Mouse (Mus musculus): ENCODE measurements around the gene Mtif3. TPM values are rescaled to one million over a fixed set of nuclear protein-coding genes. Genes with fewer than 3 reads are reported as not detected.
"Not testable (repeated sequence)": the region's sequence is repeated elsewhere in the genome, so short reads cannot be mapped to it uniquely, and the experiment has no call there.

Mtif3 gene
- total RNA-seq, 2 experiments from 2014 or later: 18.6 to 19.6 TPM

DNA sequence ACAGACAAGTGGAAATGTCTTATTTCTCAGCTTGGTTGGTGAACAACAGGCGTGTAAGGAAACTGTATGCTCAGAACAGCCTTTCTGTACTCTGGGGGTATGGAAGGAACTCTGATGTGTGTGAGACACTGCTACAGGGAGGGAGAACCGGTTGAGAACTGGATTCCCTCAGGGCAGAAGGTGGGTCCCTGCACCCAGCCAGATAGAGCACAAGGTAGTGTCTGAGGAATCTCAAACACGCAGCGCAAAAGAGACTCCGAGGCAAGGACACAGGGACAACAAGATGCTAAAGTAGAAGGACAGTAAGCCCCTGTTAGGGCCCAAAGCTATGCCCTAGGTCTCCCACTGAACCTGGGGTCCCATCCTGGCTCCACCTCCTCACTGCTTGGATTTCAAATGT lies 36.9 kb downstream of the Mtif3 start:
- no peak for DNase-seq (ENCODE audit: extremely low spot score in 1 of 2, low spot score in 2 of 2)
- intact Hi-C loops (cut with DNase I): no loop called here

- DNase-seq (ENCODE audit: extremely low spot score in 1 of 2, low spot score in 2 of 2): no peak
- intact Hi-C loops (cut with DNase I): no loop called here
Observed at GRCm38 (mm10) chr5:146923547-146923946, 40.1 kb downstream of the Mtif3 start.

GRCm38 (mm10) chr5:146921224-146921623 lies 42.4 kb downstream of the Mtif3 start:
- intact Hi-C loops (cut with DNase I): no loop called here
- no peak for DNase-seq (ENCODE audit: extremely low spot score in 1 of 2, low spot score in 2 of 2)

- intact Hi-C loops (cut with DNase I): no loop called here
- no peak for DNase-seq (ENCODE audit: extremely low spot score in 1 of 2, low spot score in 2 of 2)
Observed at GRCm38 (mm10) chr5:146920314-146921161, 43.1 kb downstream of the Mtif3 start.

- intact Hi-C loops (cut with DNase I): no loop called here
- DNase-seq (ENCODE audit: extremely low spot score in 1 of 2, low spot score in 2 of 2): no peak
Observed at GRCm38 (mm10) chr5:146919874-146920273, 43.7 kb downstream of the Mtif3 start.

- DNase-seq (ENCODE audit: extremely low spot score in 1 of 2, low spot score in 2 of 2); intact Hi-C loops (cut with DNase I): not testable (repeated sequence)
Observed at GRCm38 (mm10) chr5:146917357-146917756, 46.2 kb downstream of the Mtif3 start.

DNA sequence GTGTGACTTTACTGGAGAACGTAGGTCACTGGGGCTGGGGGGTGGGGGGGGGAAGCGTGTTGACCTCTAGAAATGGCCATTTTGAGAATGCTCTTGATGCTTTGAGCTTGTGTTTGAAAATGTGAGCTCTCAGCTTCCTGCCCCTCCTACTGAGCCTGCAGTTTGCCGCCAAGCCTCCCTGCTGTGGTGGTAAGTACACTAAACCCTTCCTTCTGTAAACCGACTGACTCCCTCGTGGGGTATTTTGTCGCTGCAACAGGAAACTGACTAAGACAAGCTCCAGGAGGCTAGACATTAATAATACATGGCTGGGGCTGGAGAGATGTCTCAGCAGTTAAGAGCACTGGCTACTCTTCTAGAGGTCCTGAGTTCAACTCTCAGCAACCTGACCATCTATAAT lies 46.8 kb downstream of the Mtif3 start:
- peak in 1 of 2 experiments; percentile 54 for DNase-seq (ENCODE audit: extremely low spot score in 1 of 2, low spot score in 2 of 2)
- intact Hi-C loops (cut with DNase I): no loop called here

DNA sequence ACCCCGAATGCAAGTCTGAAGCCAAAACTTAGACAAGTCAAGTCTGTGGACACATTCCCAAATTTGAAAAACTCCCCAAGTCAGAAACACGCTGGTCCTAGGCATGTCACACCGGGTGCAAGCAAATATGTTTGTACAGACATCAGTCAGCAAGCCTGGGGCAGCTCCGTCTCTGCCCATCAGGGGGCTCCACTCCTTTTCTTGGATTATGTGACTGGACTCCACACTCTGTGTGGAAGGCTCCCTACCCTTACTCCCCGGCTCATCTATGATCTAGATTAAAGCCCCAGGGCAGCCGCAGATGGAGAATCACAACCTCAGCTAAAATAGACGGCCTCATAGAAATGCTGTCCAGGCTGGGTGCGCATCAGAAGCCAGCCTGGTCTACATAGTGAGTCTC lies 47.3 kb downstream of the Mtif3 start:
- no peak for DNase-seq (ENCODE audit: extremely low spot score in 1 of 2, low spot score in 2 of 2)
- intact Hi-C loops (cut with DNase I): no loop called here

DNA sequence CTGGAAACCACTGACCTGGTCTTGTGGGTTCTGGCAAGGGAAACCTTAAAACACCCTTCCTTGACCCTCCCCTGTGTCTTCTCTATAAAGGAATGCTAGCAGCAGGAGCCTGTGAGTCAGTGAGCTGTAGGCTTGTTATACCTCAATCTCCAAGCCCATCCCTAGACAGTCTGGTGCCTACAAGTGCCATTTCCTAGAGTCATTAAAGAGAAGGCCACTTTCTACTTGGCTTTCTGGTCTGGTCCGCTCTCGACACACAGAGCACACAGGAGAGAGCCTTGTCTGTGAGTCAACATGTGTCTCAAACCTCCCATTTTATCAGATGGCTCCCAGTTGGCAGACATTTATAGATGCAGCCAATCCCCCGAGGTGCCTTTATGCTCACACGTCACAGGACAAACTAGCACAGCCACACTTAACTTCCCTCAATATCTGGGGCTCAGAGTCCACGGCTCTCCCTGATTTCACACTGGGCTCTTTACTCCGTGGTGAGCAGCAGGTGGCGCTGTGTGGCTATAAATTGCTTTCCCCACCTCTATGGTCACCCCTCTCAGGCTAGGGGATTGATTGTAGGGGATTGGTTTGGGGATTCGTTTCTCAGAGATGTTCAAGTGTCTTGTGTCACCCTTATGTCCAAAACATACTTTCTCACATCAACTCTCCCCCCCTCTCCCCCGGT lies 49.4 kb downstream of the Mtif3 start:
- intact Hi-C loops (cut with DNase I): loop anchor here (2.0 kb wide), 2 partner anchors 313 to 405 kb away; no protein-coding TSS in a partner anchor
- DNase-seq (ENCODE audit: extremely low spot score in 1 of 2, low spot score in 2 of 2): peak in 1 of 2 experiments; percentile 72

GRCm38 (mm10) chr5:146913355-146913754 lies 50.2 kb downstream of the Mtif3 start:
- intact Hi-C loops (cut with DNase I): no loop called here
- no peak for DNase-seq (ENCODE audit: extremely low spot score in 1 of 2, low spot score in 2 of 2)

DNA sequence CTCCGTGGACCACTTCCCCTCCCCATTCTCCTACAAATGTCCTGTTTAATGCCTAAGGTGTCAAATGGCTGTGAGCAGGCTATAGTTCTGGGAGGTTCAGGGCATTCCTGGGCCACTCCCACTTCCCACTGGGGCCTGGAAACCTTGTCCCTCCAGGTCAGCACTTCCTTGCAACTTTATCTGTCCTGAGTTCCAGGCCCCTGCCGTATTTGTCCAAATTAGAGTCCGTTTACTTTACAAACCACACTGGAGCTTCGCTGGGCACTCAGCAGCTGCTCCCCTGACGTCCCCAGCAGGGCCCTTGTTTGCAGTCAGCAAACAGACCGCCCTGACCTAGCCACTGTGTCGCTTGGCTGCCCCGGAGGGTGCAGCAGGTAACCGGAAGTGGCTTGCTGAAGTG lies 51.4 kb downstream of the Mtif3 start:
- intact Hi-C loops (cut with DNase I): no loop called here
- no peak for DNase-seq (ENCODE audit: extremely low spot score in 1 of 2, low spot score in 2 of 2)

DNA sequence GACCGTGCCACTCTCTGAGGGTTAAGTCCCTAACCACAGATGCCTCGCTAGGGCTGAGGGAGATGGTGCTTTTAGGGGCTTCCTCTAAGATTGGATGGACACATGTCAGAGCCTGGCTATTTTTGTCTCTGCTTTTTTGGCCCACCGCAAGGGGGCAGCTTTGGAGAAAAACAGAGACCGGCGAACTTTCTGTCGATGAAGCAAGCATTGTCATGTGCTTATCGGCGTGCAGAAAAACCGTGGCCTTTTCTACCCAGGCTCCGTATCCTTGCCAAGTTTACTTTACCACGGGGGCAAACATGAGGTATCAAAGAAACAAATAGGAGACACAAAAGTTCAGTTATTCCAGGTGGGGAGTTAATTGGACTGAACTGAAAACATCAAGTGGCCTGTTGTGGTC lies 55.0 kb downstream of the Mtif3 start:
- DNase-seq (ENCODE audit: extremely low spot score in 1 of 2, low spot score in 2 of 2): no peak
- intact Hi-C loops (cut with DNase I): no loop called here

DNA sequence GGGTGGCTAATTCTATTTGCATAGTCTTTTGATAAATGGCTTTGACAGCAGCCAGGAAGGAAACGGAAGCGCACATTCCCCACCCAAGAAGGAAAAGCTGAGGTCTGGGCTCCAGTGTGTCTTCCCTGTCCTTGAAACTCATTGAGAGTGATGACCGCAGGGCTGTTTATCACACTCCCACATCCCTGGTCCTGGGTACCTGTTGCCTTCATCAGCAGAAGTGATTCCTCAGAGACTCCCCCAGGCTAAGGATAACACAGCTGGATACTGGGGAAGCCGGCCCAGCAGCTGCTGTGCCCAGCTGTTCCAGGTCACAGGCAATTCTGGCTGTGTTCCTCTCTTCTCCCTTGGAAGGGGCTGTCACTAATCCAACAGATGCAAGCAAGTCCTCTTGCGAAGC lies 56.1 kb downstream of the Mtif3 start:
- no peak for DNase-seq (ENCODE audit: extremely low spot score in 1 of 2, low spot score in 2 of 2)
- intact Hi-C loops (cut with DNase I): loop anchor here (2.0 kb wide), 1 partner anchor 411 kb away; no protein-coding TSS in a partner anchor

DNA sequence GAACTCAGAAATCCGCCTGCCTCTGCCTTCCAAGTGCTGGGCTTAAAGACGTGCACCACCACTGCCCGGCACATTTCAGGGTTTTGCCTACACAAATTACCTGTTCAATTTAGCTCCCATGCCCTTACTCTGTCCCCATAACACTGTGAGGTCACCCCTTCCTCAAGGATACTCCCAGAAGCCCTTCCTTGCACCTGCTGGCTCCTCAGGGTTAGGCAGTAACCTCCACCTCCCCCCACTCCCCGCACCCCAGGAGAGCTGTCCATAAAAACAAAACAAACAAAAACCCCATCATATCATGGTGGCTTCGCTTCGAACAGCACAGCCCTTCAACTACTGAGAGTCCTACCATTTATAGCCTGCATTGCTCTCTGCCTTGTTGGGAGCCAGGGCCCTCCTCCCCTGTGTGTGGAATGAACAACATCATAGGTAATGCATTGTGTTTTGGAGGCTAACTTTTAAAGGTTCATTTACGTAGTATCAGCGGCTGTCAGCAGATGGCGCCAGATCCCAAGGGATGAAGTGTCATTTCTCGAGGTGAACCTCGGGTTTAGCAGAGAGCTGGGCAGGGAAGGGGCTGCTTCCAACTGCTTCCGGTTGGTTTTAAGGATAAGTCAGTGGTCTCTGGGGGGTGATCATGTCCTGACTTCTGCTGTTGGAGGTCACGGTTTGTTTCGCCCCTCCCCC lies 58.0 kb downstream of the Mtif3 start:
- peak; percentile 58 to 75 for DNase-seq (ENCODE audit: extremely low spot score in 1 of 2, low spot score in 2 of 2)
- intact Hi-C loops (cut with DNase I): loop anchor here (2.0 kb wide), 1 partner anchor 413 kb away; no protein-coding TSS in a partner anchor

- intact Hi-C loops (cut with DNase I): loop anchor here (1.0 kb wide), 1 partner anchor 198 kb away; no protein-coding TSS in a partner anchor
- DNase-seq (ENCODE audit: extremely low spot score in 1 of 2, low spot score in 2 of 2): peak; percentile 74 to 77
Observed at GRCm38 (mm10) chr5:146904404-146904803, 59.2 kb downstream of the Mtif3 start.

Other genes starting within 250 kb of the Mtif3 start
- gene Usp12, start 168.8 kb downstream of the Mtif3 start, total RNA-seq (2021): 10 to 100 TPM; 55.8 to 59.0 TPM
- gene Rpl21, start 130.9 kb downstream of the Mtif3 start, total RNA-seq (2021): 100 to 1,000 TPM; 183 to 190 TPM
- gene Rasl11a, start 118.7 kb downstream of the Mtif3 start, total RNA-seq (2021): 10 to 100 TPM in 1 of 2 experiments, 1 to 10 TPM in 1; 9.2 to 12.2 TPM
- gene Gtf3a, start 15.1 kb downstream of the Mtif3 start, total RNA-seq (2021): 10 to 100 TPM; 31.0 to 32.9 TPM
- 1 to 10 TPM; 5.6 to 6.2 TPM for gene Lnx2, start 112.8 kb upstream of the Mtif3 start, total RNA-seq (2021)
- 10 to 100 TPM; 82.2 to 88.3 TPM for gene Polr1d, start 113.2 kb upstream of the Mtif3 start, total RNA-seq (2021)
- under 1 TPM; 0.59 to 0.88 TPM for gene Gsx1, start 224.9 kb upstream of the Mtif3 start, total RNA-seq (2021)

Data from left cerebral cortex, postnatal 10 days (tissue).